ENCODE assay signal across 18 mouse cellular contexts in the genomic region with DNA sequence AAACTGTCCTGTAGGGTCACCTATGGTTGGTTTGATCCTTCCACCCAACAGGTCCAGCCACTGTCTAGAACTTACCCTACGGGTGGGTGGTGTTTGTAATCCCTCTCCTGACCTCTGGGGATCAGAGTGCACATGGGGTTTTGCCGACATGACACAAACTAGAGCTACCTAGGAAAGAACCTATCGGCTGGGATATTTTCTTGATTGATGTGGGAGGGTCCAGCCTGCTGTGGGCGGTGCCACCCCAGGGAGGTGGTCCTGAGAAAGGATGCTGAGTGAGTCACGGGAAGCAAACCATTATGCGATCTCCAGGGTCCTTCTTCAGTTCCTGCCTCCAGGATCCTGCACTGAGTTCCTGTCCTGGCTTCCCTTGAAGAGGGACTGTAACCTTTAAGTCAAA.
DNase-seq lines count a peak whose midpoint lies in the region; ATAC-seq and TF ChIP-seq lines count a peak whose summit lies in the region.
"Had no signal": no experiment of that assay in that cellular context is flagged by ENCODE, and none has a peak within 500 bp of the region (broad histone marks: within the 10 kb centered on the region; RNA-seq: fewer than 3 reads in every experiment).

No protein-coding gene starts in this region.

- H3K27me3 ChIP-seq in heart, postnatal 0 days (ENCODE audit: control insufficient read depth, insufficient read depth, low read length) = no peaks in the 10 kb centered on the region
- no peaks in the 10 kb centered on the region for H3K27me3 ChIP-seq in heart, adult 2 months (ENCODE audit: control insufficient read depth, insufficient read depth, low read length)
- H3K27me3 ChIP-seq in lung, postnatal 0 days (replicated peaks; ENCODE audit: insufficient read depth, low read length) = no peaks in the 10 kb centered on the region
- peaks cover 5% of the 10 kb centered on the region; the same call in 1 of the 2 replicates for H3K27me3 ChIP-seq in limb, embryonic 13.5 days
- no peaks in the 10 kb centered on the region; the same call in 1 of the 2 replicates for H3K27me3 ChIP-seq in forebrain, embryonic 10.5 days (ENCODE audit: poor library complexity, severe bottlenecking)
- H3K27me3 ChIP-seq: forebrain, embryonic 15.5 days; heart, embryonic 12.5 days; Patski had no signal

- intact Hi-C loops in heart, adult 2 months (cut with DNase I) = no loop called here

- H3K27ac ChIP-seq in heart, postnatal 0 days (ENCODE audit: low read depth) = peak overlapping the region; percentile 34; the same call in 1 of the 2 replicates
- H3K27ac ChIP-seq in heart, adult 2 months = no peak overlapping the region; the same call in 1 of the 2 replicates
- 0 out of 2 replicates have a peak overlapping the region, but pooled peaks have one; percentile 16 for H3K27ac ChIP-seq in lung, postnatal 0 days (ENCODE audit: low read length)
- peak overlapping the region; percentile 61 for H3K27ac ChIP-seq in limb, embryonic 13.5 days
- no peak overlapping the region for H3K27ac ChIP-seq in forebrain, embryonic 10.5 days
- H3K27ac ChIP-seq: forebrain, embryonic 15.5 days; hindbrain, postnatal 0 days had no signal

- H3K36me3 ChIP-seq in heart, postnatal 0 days (replicated peaks; ENCODE audit: control insufficient read depth, insufficient read depth, low read length) = no peaks in the 10 kb centered on the region
- no peaks in the 10 kb centered on the region for H3K36me3 ChIP-seq in heart, adult 2 months (ENCODE audit: control insufficient read depth, insufficient read depth, low read length)
- H3K36me3 ChIP-seq in lung, postnatal 0 days (ENCODE audit: insufficient read depth, low read length) = no peaks in the 10 kb centered on the region
- no peaks in the 10 kb centered on the region for H3K36me3 ChIP-seq in limb, embryonic 13.5 days
- no peaks in the 10 kb centered on the region for H3K36me3 ChIP-seq in forebrain, embryonic 10.5 days (replicated peaks)
- H3K36me3 ChIP-seq: forebrain, embryonic 15.5 days; heart, embryonic 12.5 days had no signal

- no peak; the same call in 1 of the 2 replicates for ATAC-seq in heart, postnatal 0 days (ENCODE audit: insufficient read depth, low read depth)
- ATAC-seq in lung, postnatal 0 days = no peak
- 0 out of 2 replicates have a peak, but pooled peaks have one; percentile 31 for ATAC-seq in limb, embryonic 13.5 days (ENCODE audit: low FRiP score, low read depth)
- ATAC-seq: forebrain, embryonic 15.5 days; hindbrain, postnatal 0 days; Patski had no signal

- WGBS in heart, postnatal 0 days = 82% methylated on average over 6 of the region's 6 CpGs
- 74% methylated on average over 6 of the region's 6 CpGs for WGBS in heart, adult 2 months
- 77% methylated on average over 6 of the region's 6 CpGs for WGBS in lung, postnatal 0 days
- WGBS in limb, embryonic 13.5 days = 83% methylated on average over 6 of the region's 6 CpGs
- WGBS in forebrain, embryonic 10.5 days = 87% methylated on average over 6 of the region's 6 CpGs

- no peak for DNase-seq in heart, postnatal 0 days (ENCODE audit: low spot score)
- DNase-seq in heart, adult 2 months = no peak
- no peak for DNase-seq in lung, postnatal 0 days (ENCODE audit: low spot score)
- no peak for DNase-seq in lung, postnatal 4 days
- no peak for DNase-seq in spleen, postnatal 10 days (ENCODE audit: low spot score in 2 of 2)
- no peak for DNase-seq in forebrain, embryonic 10.5 days (ENCODE audit: extremely low spot score, low spot score)
- no peak for DNase-seq in T-cell, adult 2 months (ENCODE audit: low spot score)
- DNase-seq: cerebellum, postnatal 10 days; embryo, embryonic 11 days; liver; right cerebral cortex, postnatal 14 days; thymus, adult 18-20 months had no signal

- no peak overlapping the region for H3K9ac ChIP-seq in heart, postnatal 0 days (replicated peaks; ENCODE audit: low read depth, low read length)
- no peak overlapping the region for H3K9ac ChIP-seq in heart, adult 2 months (ENCODE audit: low read depth, low read length)
- no peak overlapping the region for H3K9ac ChIP-seq in lung, postnatal 0 days (replicated peaks; ENCODE audit: low read depth)
- H3K9ac ChIP-seq in limb, embryonic 13.5 days = no peak overlapping the region
- H3K9ac ChIP-seq: forebrain, embryonic 15.5 days; heart, embryonic 12.5 days had no signal

- 0 out of 2 replicates have a peak, but pooled peaks cover 5% of the 10 kb centered on the region for H3K4me1 ChIP-seq in heart, postnatal 0 days (ENCODE audit: control insufficient read depth, insufficient read depth)
- H3K4me1 ChIP-seq in heart, adult 2 months (ENCODE audit: control insufficient read depth, insufficient read depth, low read length) = no peaks in the 10 kb centered on the region
- H3K4me1 ChIP-seq in lung, postnatal 0 days (ENCODE audit: insufficient read depth, low read depth, low read length) = no peaks in the 10 kb centered on the region
- H3K4me1 ChIP-seq in limb, embryonic 13.5 days = peaks cover 21% of the 10 kb centered on the region
- H3K4me1 ChIP-seq in forebrain, embryonic 10.5 days = no peaks in the 10 kb centered on the region
- H3K4me1 ChIP-seq: heart, embryonic 12.5 days had no signal

- H3K4me2 ChIP-seq in heart, postnatal 0 days (ENCODE audit: low read depth, low read length) = no peak overlapping the region
- H3K4me2 ChIP-seq in lung, postnatal 0 days (replicated peaks; ENCODE audit: low read depth, low read length) = no peak overlapping the region
- H3K4me2 ChIP-seq in limb, embryonic 13.5 days (replicated peaks) = no peak overlapping the region
- H3K4me2 ChIP-seq: forebrain, embryonic 15.5 days; heart, embryonic 12.5 days had no signal

- no peak for TF ChIP-seq POLR2A in heart, adult 2 months (IDR thresholded peaks at IDR 0.05; ENCODE audit: insufficient read depth, low read depth, low read length)

- H3K9me3 ChIP-seq in heart, postnatal 0 days (replicated peaks; ENCODE audit: control insufficient read depth, low read length) = no peaks in the 10 kb centered on the region
- H3K9me3 ChIP-seq in lung, postnatal 0 days (ENCODE audit: low read length) = no peaks in the 10 kb centered on the region
- 0 out of 2 replicates have a peak, but pooled peaks cover 5% of the 10 kb centered on the region for H3K9me3 ChIP-seq in limb, embryonic 13.5 days
- H3K9me3 ChIP-seq in forebrain, embryonic 10.5 days = no peaks in the 10 kb centered on the region
- H3K9me3 ChIP-seq: forebrain, embryonic 15.5 days; heart, embryonic 12.5 days had no signal

- no peaks in the 10 kb centered on the region for H3K79me2 ChIP-seq in heart, adult 2 months (replicated peaks; ENCODE audit: control insufficient read depth, insufficient read depth, low read length)

- no peak overlapping the region for H3K4me3 ChIP-seq in heart, postnatal 0 days (ENCODE audit: low read depth, low read length)
- no peak overlapping the region for H3K4me3 ChIP-seq in heart, adult 2 months
- no peak overlapping the region for H3K4me3 ChIP-seq in lung, postnatal 0 days (ENCODE audit: low read depth, low read length)
- no peak overlapping the region for H3K4me3 ChIP-seq in limb, embryonic 13.5 days
- H3K4me3 ChIP-seq in forebrain, embryonic 10.5 days = no peak overlapping the region
- H3K4me3 ChIP-seq: erythroblast, embryonic 14.5 days; forebrain, embryonic 15.5 days; heart, embryonic 12.5 days had no signal

- TF ChIP-seq EP300 in heart, postnatal 0 days (IDR thresholded peaks at IDR 0.05; ENCODE audit: low read depth) = no peak
- no peak for TF ChIP-seq EP300 in heart, adult 2 months (IDR thresholded peaks at IDR 0.05; ENCODE audit: insufficient read depth, low read depth, low read length)
- TF ChIP-seq EP300 in lung, postnatal 0 days (IDR thresholded peaks at IDR 0.05) = no peak

- TF ChIP-seq CTCF in heart, postnatal 0 days (IDR thresholded peaks at IDR 0.05; ENCODE audit: low read depth) = no peak
- TF ChIP-seq CTCF in heart, adult 2 months (IDR thresholded peaks at IDR 0.05) = no peak
- no peak for TF ChIP-seq CTCF in lung, postnatal 0 days (IDR thresholded peaks at IDR 0.05)

Comparison
In these comparisons a context has a peak if more than half of its experiments do, and no peak if none do; other contexts are left out.
1. H3K27ac ChIP-seq: peak in heart, postnatal 0 days (single experiment), lung, postnatal 0 days (single experiment) and limb, embryonic 13.5 days (single experiment); none in heart, adult 2 months (single experiment) and forebrain, embryonic 10.5 days (single experiment).